Comparison of ENCODE assay signal across 25 mouse cellular contexts in the genomic region with DNA sequence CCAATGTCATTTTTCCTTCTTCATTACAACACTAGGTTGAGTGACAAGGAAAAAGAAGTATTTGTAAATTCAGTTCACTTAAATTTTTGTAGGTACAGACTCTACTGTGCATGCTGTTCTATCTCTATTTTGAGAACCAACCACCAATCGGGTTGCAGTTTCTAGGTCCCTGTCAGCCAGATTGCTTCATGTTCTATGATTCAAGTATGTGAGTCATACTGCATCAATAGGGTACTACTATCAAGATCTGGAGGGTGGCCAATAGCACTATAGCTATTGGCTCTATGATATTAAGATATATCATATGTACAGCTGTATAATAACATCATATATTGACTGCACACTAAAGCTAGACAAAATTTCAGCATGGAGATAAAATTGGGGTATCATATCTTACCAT.
A peak's percentile ranks its signal among the peaks of the same experiment; 100 is the strongest.
DNase-seq lines count a peak whose midpoint lies in the region; ATAC-seq and TF ChIP-seq lines count a peak whose summit lies in the region.
"Had no signal": no experiment of that assay in that cellular context is flagged by ENCODE, and none has a peak within 500 bp of the region (broad histone marks: within the 10 kb centered on the region; RNA-seq: fewer than 3 reads in every experiment).

No protein-coding gene starts in this region.

- WGBS in forebrain, embryonic 12.5 days = 85% methylated on average over 1 of the region's 1 CpGs

- no peaks in the 10 kb centered on the region for H3K36me3 ChIP-seq in MEL (ENCODE audit: control insufficient read depth in 1 of 2, insufficient read depth in 2 of 2, low read length in 2 of 2)
- no peaks in the 10 kb centered on the region for H3K36me3 ChIP-seq in forebrain, embryonic 12.5 days (replicated peaks)
- H3K36me3 ChIP-seq: embryonic facial prominence, embryonic 12.5 days; embryonic facial prominence, embryonic 15.5 days; forebrain, embryonic 15.5 days; heart, embryonic 10.5 days; heart, embryonic 13.5 days had no signal

- H3K9me3 ChIP-seq in MEL (replicated peaks; ENCODE audit: insufficient read depth, low read length) = no peaks in the 10 kb centered on the region
- H3K9me3 ChIP-seq in forebrain, embryonic 12.5 days = no peaks in the 10 kb centered on the region
- H3K9me3 ChIP-seq: embryonic facial prominence, embryonic 12.5 days; embryonic facial prominence, embryonic 15.5 days; forebrain, embryonic 15.5 days; heart, embryonic 10.5 days had no signal

- no peaks in the 10 kb centered on the region for H3K4me1 ChIP-seq in MEL (ENCODE audit: control insufficient read depth in 1 of 2, insufficient read depth in 2 of 2, low read length in 2 of 2)
- no peaks in the 10 kb centered on the region for H3K4me1 ChIP-seq in forebrain, embryonic 12.5 days
- H3K4me1 ChIP-seq: embryonic facial prominence, embryonic 12.5 days; embryonic facial prominence, embryonic 15.5 days; forebrain, embryonic 15.5 days; heart, embryonic 10.5 days; heart, embryonic 13.5 days had no signal

- no peak for TF ChIP-seq EP300 in MEL (IDR thresholded peaks at IDR 0.05; ENCODE audit: low read depth in 1 of 2, low read length in 2 of 2)

- no peak for TF ChIP-seq CTCF in MEL (IDR thresholded peaks at IDR 0.05 in 2 of 3, conservative IDR thresholded peaks at IDR 0.05 in 1 of 3; ENCODE audit: control insufficient read depth in 1 of 3, insufficient read depth in 1 of 3, low read depth in 2 of 3, low read length in 3 of 3, poor library complexity in 1 of 3, severe bottlenecking in 1 of 3)

- peak; percentile 26 for DNase-seq in adrenal gland, adult 2 months
- DNase-seq in adrenal gland, postnatal 4 days (ENCODE audit: low spot score in 2 of 2) = no peak
- DNase-seq in 3T3-L1 (ENCODE audit: low read depth, low spot score) (peak; percentile 46), MEL (ENCODE audit: low read depth, low spot score) (peak; percentile 2)
- no peak for DNase-seq in kidney, adult 8-10 months
- DNase-seq: adrenal gland, postnatal 14 days; cerebellum, adult 11 months; cerebellum, adult 2 months; cerebellum, adult 9-11 months; cerebellum, postnatal 25 days; gastrocnemius, postnatal 25 days; heart, adult 18-20 months; heart, postnatal 14 days; heart, postnatal 4 days; kidney, adult 18-20 months had no signal

- ATAC-seq in forebrain, embryonic 12.5 days (ENCODE audit: low FRiP score) = no peak
- ATAC-seq: forebrain, embryonic 15.5 days; hindbrain, postnatal 0 days; inflammation-experienced regulatory T-cells, adult 6 months; intestine, embryonic 16.5 days had no signal

- no peak overlapping the region for H3K4me2 ChIP-seq in forebrain, embryonic 12.5 days
- H3K4me2 ChIP-seq: embryonic facial prominence, embryonic 12.5 days; embryonic facial prominence, embryonic 15.5 days; forebrain, embryonic 15.5 days; heart, embryonic 13.5 days; hindbrain, embryonic 14.5 days had no signal

- no peak for TF ChIP-seq POLR2A in MEL (IDR thresholded peaks at IDR 0.05; ENCODE audit: control insufficient read depth in 1 of 2, insufficient read depth in 1 of 2, low read depth in 1 of 2, low read length in 2 of 2, poor library complexity in 1 of 2)

- no peak overlapping the region for H3K27ac ChIP-seq in MEL (ENCODE audit: control insufficient read depth, low read depth, low read length)
- H3K27ac ChIP-seq in forebrain, embryonic 12.5 days = no peak overlapping the region
- H3K27ac ChIP-seq: embryonic facial prominence, embryonic 12.5 days; embryonic facial prominence, embryonic 15.5 days; forebrain, embryonic 15.5 days; heart, embryonic 10.5 days; heart, embryonic 13.5 days; hindbrain, embryonic 14.5 days; hindbrain, postnatal 0 days had no signal

- H3K27me3 ChIP-seq in MEL (ENCODE audit: control insufficient read depth in 1 of 2, insufficient read depth in 2 of 2, low read length in 2 of 2) = no peaks in the 10 kb centered on the region
- no peaks in the 10 kb centered on the region for H3K27me3 ChIP-seq in forebrain, embryonic 12.5 days
- H3K27me3 ChIP-seq: embryonic facial prominence, embryonic 12.5 days; embryonic facial prominence, embryonic 15.5 days; forebrain, embryonic 15.5 days; heart, embryonic 13.5 days had no signal

- no peaks in the 10 kb centered on the region for H3K79me2 ChIP-seq in MEL (ENCODE audit: control insufficient read depth, insufficient read depth, low read length, poor library complexity)

- no peak overlapping the region for H3K9ac ChIP-seq in MEL (ENCODE audit: control insufficient read depth, low read depth, low read length, poor library complexity, severe bottlenecking)
- no peak overlapping the region for H3K9ac ChIP-seq in forebrain, embryonic 12.5 days
- H3K9ac ChIP-seq: embryonic facial prominence, embryonic 12.5 days; embryonic facial prominence, embryonic 15.5 days; forebrain, embryonic 15.5 days; heart, embryonic 13.5 days; hindbrain, embryonic 14.5 days had no signal

- H3K4me3 ChIP-seq in MEL (ENCODE audit: control insufficient read depth in 1 of 2, insufficient read depth in 1 of 2, low read depth in 2 of 2, low read length in 2 of 2) = no peak overlapping the region
- H3K4me3 ChIP-seq in forebrain, embryonic 12.5 days (replicated peaks) = no peak overlapping the region
- H3K4me3 ChIP-seq: embryonic facial prominence, embryonic 12.5 days; embryonic facial prominence, embryonic 15.5 days; forebrain, embryonic 15.5 days; heart, embryonic 10.5 days; heart, embryonic 13.5 days had no signal

- no peak for TF ChIP-seq RAD21 in MEL (IDR thresholded peaks at IDR 0.05; ENCODE audit: low read depth, low read length)

TF ChIP-seq in MEL, 35 proteins besides CTCF, POLR2A, EP300 and RAD21:
- TF ChIP-seq E2F4 (IDR thresholded peaks at IDR 0.05; ENCODE audit: borderline replicate concordance, low read depth, low read length) (no peak), GATA1 (IDR thresholded peaks at IDR 0.05; ENCODE audit: low read depth, low read length) (no peak), BHLHE40 (IDR thresholded peaks at IDR 0.05; ENCODE audit: borderline replicate concordance, low read depth, low read length) (no peak), ZKSCAN1 (IDR thresholded peaks at IDR 0.05; ENCODE audit: low read depth, low read length) (no peak), MXI1 (IDR thresholded peaks at IDR 0.05; ENCODE audit: low read depth, low read length) (no peak), USF1 (IDR thresholded peaks at IDR 0.05; ENCODE audit: low read depth, low read length) (no peak), MAFK (IDR thresholded peaks at IDR 0.05; ENCODE audit: borderline replicate concordance, low read depth, low read length) (no peak), ZMIZ1 (IDR thresholded peaks at IDR 0.05; ENCODE audit: low read depth, low read length) (no peak), ETS1 (IDR thresholded peaks at IDR 0.05; ENCODE audit: low read depth, low read length) (no peak), SIN3A (IDR thresholded peaks at IDR 0.05; ENCODE audit: low read length) (no peak), MYB (IDR thresholded peaks at IDR 0.05; ENCODE audit: low read depth, low read length) (no peak), GABPA (IDR thresholded peaks at IDR 0.05; ENCODE audit: low read depth, low read length) (no peak), ZNF384 (IDR thresholded peaks at IDR 0.05; ENCODE audit: low read depth, low read length) (no peak), MAZ (IDR thresholded peaks at IDR 0.05; ENCODE audit: low read depth, low read length) (no peak), MYC (IDR thresholded peaks at IDR 0.05; ENCODE audit: low read depth, low read length) (no peak), TBP (IDR thresholded peaks at IDR 0.05; ENCODE audit: low read depth, low read length) (no peak)

Comparison
In these comparisons a context has a peak if more than half of its experiments do, and no peak if none do; other contexts are left out.
1. DNase-seq: peak in adrenal gland, adult 2 months (single experiment), 3T3-L1 (single experiment) and MEL (single experiment); none in adrenal gland, postnatal 4 days (0 of 2) and kidney, adult 8-10 months (0 of 2).